Mouse (Mus musculus) cerebellum, postnatal 36 days (tissue): ENCODE data around the gene Hagh.

Experiments used
- DNase-seq, 2 experiments: peaks; one replicate each; pipeline ENCODE4 v3.0.0; 2021 to 2022; ENCODE audit warnings: mixed read lengths in 2 of 2

Hagh gene

GRCm38 (mm10) chr17:24839842-24840241 lies at the start of gene Hagh:
Gene Hagh (plus strand): TSS chr17:24840143.
- DNase-seq: no peak

DNA sequence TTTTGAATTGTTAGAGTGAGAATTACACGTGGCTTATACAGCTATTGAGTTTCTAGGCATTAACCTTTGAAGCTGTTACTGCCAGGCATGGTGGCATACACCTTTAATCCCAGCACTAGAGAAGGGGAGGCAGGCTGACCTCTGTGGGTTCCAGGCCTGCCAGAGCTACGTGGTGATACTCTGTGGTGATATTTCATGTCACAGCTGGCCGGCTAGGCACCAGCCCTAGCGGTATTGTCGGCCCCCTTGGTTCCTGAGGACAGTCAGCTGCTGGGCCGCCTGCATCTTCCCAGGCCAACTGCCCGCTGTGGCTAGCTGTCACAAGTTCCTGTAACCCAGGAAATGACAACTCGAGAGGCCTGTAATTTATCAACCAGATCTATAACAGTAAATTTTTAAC lies 47.8 kb upstream of the Hagh start:
- DNase-seq: no peak

DNA sequence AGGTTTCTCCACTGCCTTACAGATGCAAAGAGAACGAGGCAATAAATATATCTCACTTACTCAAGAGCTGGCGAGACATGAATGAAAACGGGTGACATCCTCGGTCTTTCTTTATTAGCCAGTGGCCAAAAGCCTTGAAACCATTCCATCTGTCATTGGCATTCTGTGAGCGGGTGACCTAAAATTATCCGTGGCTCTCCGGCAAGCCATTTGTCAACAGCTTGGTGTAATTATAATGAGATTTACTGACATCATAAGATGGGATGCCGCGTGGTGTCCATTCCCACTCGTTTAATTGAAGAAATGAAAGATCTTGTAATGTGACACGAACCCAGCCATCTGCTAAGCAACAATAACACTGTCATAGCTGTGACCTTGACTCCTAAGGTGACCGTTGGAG lies 45.2 kb upstream of the Hagh start:
- DNase-seq: no peak

DNA sequence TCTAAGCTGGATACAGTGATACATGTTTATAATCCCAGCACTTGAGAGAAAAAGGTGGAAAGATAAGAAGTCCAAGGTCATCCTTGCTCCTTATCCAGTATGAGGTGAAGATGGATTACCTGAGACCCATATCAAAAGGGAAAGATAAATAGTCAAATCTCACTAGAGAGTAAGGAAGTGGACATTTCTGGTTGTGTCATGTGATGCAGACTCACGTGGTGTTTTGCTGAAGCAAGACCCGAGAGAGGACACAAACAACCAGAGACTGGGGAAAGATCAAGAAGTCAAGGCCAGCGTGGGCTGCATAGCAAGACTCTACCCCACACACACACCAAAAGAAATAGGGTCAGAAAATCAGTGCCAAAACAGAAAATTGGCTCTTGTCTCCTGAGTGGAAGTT lies 43.0 kb upstream of the Hagh start:
- no peak for DNase-seq

GRCm38 (mm10) chr17:24798229-24798628 lies 41.7 kb upstream of the Hagh start:
- DNase-seq: no peak

DNA sequence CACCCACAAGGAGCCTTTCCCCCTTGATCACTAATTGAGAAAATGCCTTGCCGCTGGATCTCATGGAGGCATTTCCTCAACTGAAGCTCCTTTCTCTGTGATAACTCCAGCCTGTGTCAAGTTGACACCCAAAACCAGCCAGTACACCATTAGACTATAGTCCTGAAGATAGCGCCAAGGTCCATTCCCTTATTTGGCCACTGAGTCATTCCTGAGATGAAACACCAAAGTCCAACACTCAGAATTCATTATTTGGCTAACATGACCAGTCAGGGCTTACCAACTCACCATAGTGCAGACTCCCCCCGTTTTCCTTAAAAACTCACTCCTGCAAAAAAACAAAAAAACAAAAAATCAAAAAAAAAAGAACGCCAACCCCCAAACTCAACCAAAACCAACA lies 40.5 kb upstream of the Hagh start:
- DNase-seq: no peak

- DNase-seq: no peak
Observed at GRCm38 (mm10) chr17:24800524-24800923, 39.4 kb upstream of the Hagh start.

DNA sequence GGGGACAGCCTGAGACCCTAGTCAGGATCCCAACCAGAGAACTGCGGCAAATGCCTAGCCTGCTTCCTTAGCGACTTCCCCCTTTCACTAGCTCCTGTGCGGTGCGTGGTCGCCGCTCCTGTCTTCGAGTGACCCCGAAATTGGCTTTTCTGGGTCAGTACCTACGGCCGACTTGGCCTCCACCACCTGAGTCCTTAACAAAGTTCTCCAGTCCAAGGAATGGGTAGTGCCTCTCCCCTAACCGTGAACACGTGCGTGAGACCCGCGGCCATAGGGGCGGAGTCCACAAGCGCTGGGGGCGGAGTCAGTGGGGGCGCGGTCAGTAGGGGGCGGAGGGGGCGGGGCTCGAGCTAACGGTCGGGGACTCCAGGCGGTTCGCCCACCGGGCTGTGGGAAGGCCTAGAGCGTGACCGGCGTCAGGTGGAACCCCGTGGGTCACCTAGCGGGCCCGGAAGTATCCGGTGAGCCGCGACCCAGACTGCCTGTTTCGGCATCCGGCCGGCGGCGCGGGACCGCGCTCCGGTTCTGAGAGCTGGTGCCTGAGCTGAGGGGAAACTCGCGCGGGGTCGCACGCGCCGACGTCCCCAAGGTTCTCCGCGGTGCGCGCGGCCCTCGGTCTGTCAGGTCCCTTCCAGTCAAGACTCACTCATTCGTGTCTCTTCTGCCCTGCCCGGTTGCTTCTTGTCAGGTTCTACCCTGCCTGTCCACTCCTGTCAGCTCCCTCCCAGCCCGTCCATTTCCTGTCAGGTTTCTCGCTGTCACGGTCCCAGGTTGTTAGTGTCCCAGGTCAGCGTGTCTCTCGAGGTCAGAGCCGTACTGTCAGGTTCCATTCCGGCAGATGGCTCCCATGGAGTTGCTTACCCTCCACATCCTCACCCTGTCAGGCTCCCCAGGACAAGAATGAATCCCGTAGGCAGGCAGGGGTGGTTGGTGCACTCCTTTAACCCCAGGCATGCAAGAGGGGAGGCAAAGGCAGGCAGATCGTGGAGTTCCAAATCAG lies 35.7 kb upstream of the Hagh start, which contains the start of gene Meiob:
Meiob (plus strand) TSS at position 338 of the 1,000 bp plus-strand sequence.
- DNase-seq: peak; percentile 10 to 14

GRCm38 (mm10) chr17:24811211-24811610 lies 28.7 kb upstream of the Hagh start:
- no peak for DNase-seq

GRCm38 (mm10) chr17:24812215-24812614 lies 27.7 kb upstream of the Hagh start:
- no peak for DNase-seq

DNA sequence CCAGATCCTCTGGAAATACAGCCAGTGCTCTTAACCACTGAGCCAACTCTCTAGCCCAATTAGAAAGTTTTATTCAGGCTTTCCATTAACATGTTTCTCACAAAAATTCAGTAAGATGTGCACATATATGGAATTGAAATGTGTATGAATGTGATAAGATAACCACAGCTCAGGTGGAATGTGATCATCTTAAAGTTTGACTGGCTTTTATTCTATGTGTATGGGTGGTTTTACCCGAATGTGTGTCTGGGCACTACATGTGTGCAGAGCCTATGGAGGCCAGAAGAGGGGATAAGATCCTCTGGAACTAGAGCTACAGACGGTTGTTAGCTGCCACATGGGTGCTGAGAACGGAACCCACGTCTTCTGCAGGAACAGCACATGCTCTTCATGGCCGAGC lies 24.7 kb upstream of the Hagh start:
- no peak for DNase-seq

- DNase-seq: no peak
Observed at GRCm38 (mm10) chr17:24817503-24817902, 22.4 kb upstream of the Hagh start.

DNA sequence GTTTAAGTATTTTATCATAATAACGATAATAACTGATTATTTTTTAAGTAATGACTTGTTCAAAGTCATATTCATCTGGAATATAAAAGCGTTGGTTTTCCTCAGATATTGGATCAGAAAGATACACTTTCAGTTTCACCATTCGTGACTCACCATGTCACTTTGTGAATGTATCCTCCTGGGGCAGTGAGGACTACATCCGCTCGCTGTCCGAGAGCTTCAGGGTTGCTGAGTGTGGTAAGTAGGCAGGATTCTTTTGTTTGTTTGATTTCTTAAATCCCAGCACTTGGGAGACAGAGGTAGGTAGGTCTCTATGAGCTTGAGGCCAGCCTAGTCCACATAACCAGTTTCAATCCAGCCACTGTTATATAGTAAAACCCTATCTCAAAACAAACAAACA lies 21.8 kb upstream of the Hagh start:
- DNase-seq: no peak

DNA sequence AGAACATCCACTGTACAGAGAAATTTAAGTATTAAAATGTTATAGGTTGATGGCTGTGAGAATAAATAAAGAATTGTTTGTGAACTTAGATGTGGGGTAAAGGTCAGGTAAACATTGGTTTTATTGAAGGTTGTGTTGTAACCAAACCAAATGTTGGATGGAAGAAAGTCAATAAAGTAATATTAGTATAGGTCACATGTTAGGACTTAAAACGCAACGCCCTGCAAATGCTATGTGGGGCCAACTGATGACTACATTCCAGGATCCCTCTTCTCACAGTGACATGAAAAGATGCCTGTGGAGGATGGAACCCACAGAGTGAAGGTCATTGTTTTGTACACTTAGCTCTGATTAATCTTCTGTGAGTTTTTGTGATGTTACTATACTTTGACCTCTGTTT lies 20.5 kb upstream of the Hagh start:
- no peak for DNase-seq

DNA sequence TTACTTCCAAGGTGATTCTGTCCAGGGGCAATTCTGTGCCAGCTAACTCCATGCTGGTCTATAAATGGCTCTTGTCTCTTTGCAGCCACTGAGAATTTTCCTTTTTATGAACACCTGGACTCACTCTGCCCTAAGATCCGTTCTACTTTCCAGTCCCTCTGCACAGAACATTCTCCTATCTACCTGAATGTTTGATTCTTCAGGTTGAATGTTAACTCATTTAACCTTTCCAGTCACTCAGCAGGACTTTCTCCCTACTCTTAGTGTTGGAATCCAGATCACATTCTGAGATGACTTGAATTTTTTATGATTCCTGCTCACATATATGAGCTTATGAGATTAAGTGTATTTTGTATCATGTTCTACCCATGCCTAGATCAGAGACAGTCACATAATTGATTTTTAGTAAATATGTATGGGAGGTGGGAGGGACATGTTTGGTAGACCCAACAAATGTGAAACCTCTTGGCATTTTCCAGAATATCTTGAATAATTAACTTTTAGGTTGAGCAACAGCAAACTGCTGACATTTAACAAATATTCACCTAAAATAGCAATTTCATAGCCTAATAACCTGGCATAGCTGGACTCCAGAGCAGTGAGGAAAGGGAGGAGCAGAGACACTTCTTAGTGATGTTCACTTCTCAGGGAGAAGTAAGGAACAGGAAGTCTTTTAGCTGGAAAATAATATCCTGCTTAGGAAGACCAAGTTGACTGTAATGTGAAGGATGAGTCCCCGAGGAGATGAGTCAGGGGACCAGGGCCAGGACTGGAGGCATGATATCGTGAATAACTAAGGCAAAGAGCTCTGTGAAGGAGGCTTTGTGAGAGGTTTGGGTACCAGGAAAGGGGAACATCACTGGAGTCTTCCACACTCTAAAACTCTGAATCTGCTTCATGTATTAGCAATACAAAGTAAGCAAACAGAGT lies 18.3 kb upstream of the Hagh start:
- no peak for DNase-seq

DNA sequence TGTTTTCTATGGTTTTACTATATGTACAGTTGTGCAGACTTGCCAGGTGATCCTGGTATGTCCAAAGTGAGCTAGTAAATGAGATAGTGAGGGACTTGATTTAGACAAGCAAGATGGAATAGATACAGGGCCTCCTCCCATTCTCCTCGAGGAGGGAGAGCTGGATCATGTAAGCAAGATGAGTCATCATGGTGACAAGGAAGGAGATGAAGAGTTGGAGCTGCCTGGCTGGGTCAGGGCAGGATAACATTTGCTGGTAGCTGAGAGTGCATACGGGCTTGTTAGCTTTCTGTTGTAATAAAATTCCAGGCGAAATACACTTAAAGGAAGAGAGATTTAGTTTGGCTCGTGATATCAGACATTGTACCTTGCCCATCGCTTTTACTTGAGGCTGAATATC lies 398 bp downstream of the Hagh start:
- no peak for DNase-seq

DNA sequence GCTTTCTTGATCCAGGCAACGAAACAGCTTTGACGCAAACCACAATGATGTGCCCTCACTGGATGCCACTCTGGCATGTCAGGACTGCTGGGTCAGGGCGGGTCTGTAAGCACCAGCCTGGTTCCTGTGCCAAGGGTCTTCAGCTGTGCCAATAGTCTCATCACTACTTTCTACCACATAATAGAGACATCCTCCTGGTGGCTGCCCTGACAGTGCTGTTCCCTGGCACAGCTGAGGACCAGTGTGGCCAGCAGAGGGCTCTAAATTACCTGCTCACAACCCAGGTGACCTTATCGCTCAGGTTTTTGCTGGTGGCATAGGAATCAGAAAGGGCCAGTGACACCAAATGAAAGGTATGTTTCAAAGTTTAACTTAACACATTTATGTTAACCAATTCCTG lies 1.2 kb downstream of the Hagh start:
- DNase-seq: peak; percentile 50 to 57

GRCm38 (mm10) chr17:24842631-24843030 lies 2.7 kb downstream of the Hagh start:
- no peak for DNase-seq

DNA sequence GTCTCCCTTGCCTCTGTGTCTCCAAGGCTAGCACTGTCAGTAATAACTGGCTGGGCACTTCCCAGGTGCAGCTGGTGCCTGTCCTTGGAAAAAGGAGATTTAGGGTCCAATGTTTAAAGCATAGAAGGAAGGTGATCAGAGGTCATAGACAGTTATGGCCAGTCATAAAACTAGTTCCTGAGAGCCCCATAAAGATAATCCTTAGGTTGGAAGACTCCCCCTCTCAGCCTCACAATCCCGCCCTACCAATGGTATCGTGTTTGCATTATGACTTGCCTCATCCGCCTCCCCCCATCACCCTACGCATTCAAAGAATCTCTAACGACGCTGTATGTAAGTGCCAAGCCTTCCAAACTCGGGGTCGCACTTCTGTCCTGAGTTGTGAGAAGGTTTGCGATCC lies 4.6 kb downstream of the Hagh start:
- no peak for DNase-seq

GRCm38 (mm10) chr17:24847386-24847785 lies 7.4 kb downstream of the Hagh start:
- no peak for DNase-seq

- no peak for DNase-seq
Observed at GRCm38 (mm10) chr17:24848600-24849031, 8.7 kb downstream of the Hagh start.

DNA sequence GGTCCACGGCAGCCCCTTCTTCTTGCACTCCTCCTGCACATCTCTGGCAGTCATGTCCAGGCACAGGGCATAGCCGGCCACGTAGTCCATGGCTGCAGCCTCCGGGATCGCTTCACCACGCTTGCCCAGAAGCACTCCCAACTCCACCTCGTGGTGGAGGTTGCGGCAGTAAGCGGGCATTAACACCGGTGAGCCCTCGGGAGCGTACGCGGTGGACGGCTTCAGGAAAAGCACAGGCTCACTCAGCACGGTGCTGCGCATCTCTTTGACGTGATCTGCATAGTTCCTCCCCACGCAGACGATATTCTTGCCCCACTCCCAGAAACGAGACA lies 9.8 kb downstream of the Hagh start:
- DNase-seq: no peak

DNA sequence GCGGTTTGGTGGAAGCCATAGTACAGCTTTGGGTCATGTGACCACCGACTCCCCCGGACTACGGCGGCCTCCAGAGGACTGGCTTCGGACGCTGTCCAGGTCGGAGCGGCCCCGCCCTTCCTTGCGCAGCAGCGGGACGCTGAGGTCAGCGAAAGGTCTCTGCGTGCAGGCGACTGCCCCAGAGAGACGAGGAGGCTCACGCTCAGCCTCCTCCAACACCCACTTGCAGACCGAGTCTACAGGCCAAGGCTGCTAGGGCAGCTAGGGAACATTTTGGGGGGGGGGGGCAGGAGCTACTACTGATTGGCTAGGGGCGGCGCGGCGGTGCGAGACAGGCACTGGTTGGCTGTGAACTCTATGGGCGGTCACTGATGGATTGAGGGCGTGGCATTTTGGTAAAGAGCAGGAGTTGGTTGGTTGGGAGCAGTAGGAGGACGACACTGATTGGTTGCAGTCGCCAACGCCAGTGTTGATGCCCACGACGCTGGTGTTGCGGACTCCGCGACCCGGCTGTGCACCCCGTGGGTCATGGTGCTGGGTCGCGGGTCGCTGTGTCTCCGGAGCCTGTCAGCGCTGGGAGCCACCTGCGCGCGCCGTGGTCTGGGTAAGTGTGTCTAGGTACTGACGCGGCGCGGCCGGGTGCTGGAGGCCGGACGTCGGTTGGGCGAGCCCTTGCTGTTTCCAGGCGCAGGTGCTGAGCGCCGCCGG lies 10.3 kb downstream of the Hagh start, which contains the start of gene Fahd1:
Fahd1 (minus strand) TSS at position 300 of the 708 bp plus-strand sequence.
- peak; percentile 93 to 95 for DNase-seq
